Comparison of ENCODE assay signal across 24 mouse cellular contexts in genomic region chr19:8852236-8852928, GRCm38 (mm10). TPM values are rescaled to one million over a fixed set of nuclear protein-coding genes. Genes with fewer than 3 reads are reported as not detected.
DNase-seq lines count a peak whose midpoint lies in the region; ATAC-seq and TF ChIP-seq lines count a peak whose summit lies in the region.
"Had no signal": no experiment of that assay in that cellular context is flagged by ENCODE, and none has a peak within 500 bp of the region (broad histone marks: within the 10 kb centered on the region; RNA-seq: fewer than 3 reads in every experiment).

No protein-coding gene starts in this region.

- H3K27me3 ChIP-seq in heart, embryonic 11.5 days (ENCODE audit: control insufficient read depth, insufficient read depth, low read length), result no peaks in the 10 kb centered on the region
- H3K27me3 ChIP-seq in ES-Bruce4 (ENCODE audit: control insufficient read depth, insufficient read depth, low read length, poor library complexity, severe bottlenecking), result no peaks in the 10 kb centered on the region
- H3K27me3 ChIP-seq: forebrain, embryonic 13.5 days; hindbrain, embryonic 12.5 days; liver, embryonic 13.5 days had no signal

- TF ChIP-seq EP300 in ES-Bruce4 (IDR thresholded peaks at IDR 0.05; ENCODE audit: insufficient read depth, low read depth, low read length), result no peak

- H3K4me2 ChIP-seq in heart, embryonic 11.5 days, result no peak overlapping the region
- H3K4me2 ChIP-seq: forebrain, embryonic 13.5 days; hindbrain, embryonic 12.5 days; liver, embryonic 13.5 days had no signal

- no peak overlapping the region for H3K4me3 ChIP-seq in heart, embryonic 11.5 days (ENCODE audit: low read depth, low read length)
- H3K4me3 ChIP-seq in ES-Bruce4 (ENCODE audit: low read depth, low read length), result peak overlapping the region; percentile 46
- H3K4me3 ChIP-seq: forebrain, embryonic 13.5 days; hindbrain, embryonic 12.5 days; liver, embryonic 13.5 days had no signal

- no peaks in the 10 kb centered on the region for H3K9me3 ChIP-seq in heart, embryonic 11.5 days (replicated peaks; ENCODE audit: control insufficient read depth, low read length)
- no peaks in the 10 kb centered on the region for H3K9me3 ChIP-seq in ES-Bruce4 (replicated peaks; ENCODE audit: control insufficient read depth, insufficient read depth, low read length, poor library complexity, severe bottlenecking)
- H3K9me3 ChIP-seq: forebrain, embryonic 13.5 days; hindbrain, embryonic 12.5 days; liver, embryonic 13.5 days had no signal

- no peak for TF ChIP-seq POLR2A in ES-Bruce4 (IDR thresholded peaks at IDR 0.05; ENCODE audit: insufficient read depth, low read length)

- ATAC-seq in heart, embryonic 11.5 days (replicated peaks; ENCODE audit: insufficient number of reproducible peaks, low FRiP score, low TSS enrichment), result no peak
- ATAC-seq in monocyte, adult 5-6 weeks (replicated peaks; ENCODE audit: insufficient number of reproducible peaks, low FRiP score, low TSS enrichment, poor library complexity, severe bottlenecking), result no peak
- ATAC-seq: forebrain, embryonic 13.5 days had no signal

- H3K36me3 ChIP-seq in heart, embryonic 11.5 days (ENCODE audit: control insufficient read depth, insufficient read depth, low read length), result no peaks in the 10 kb centered on the region
- H3K36me3 ChIP-seq in ES-Bruce4 (ENCODE audit: control insufficient read depth, insufficient read depth, low read length, poor library complexity, severe bottlenecking), result no peaks in the 10 kb centered on the region

- WGBS in heart, embryonic 11.5 days (ENCODE audit: insufficient replicate concordance), result 47% methylated on average over 10 of the region's 10 CpGs

- TF ChIP-seq CTCF in ES-Bruce4 (IDR thresholded peaks at IDR 0.05; ENCODE audit: low read depth, low read length), result no peak

- peak; percentile 42 for DNase-seq in adrenal gland, postnatal 14 days
- DNase-seq in adrenal gland, postnatal 4 days (ENCODE audit: low spot score in 2 of 2), result no peak
- DNase-seq in heart, postnatal 25 days (ENCODE audit: low spot score), result peak; percentile 19
- DNase-seq in gastrocnemius, postnatal 14 days, result peak; percentile 61
- DNase-seq in kidney, postnatal 14 days, result no peak
- DNase-seq: adrenal gland, postnatal 25 days; cerebellum, adult 8-10 months; embryo, embryonic 11 days; kidney, adult 9 months; layer of hippocampus, postnatal 36 days; left cerebral cortex, postnatal 4 days; liver, embryonic 13.5 days; thymus, postnatal 14 days had no signal

- H3K4me1 ChIP-seq in heart, embryonic 11.5 days (ENCODE audit: control insufficient read depth, insufficient read depth, low read length), result peaks cover 4% of the 10 kb centered on the region; the same call in 1 of the 2 replicates
- H3K4me1 ChIP-seq in ES-Bruce4 (ENCODE audit: control insufficient read depth, insufficient read depth, low read length), result peaks cover 2% of the 10 kb centered on the region
- H3K4me1 ChIP-seq: hindbrain, embryonic 12.5 days had no signal

- no peak overlapping the region for H3K27ac ChIP-seq in heart, embryonic 11.5 days (ENCODE audit: low read depth, low read length)
- no peak overlapping the region for H3K27ac ChIP-seq in ES-Bruce4 (ENCODE audit: insufficient read depth, low read length)
- H3K27ac ChIP-seq: forebrain, embryonic 13.5 days; hindbrain, embryonic 12.5 days; liver, embryonic 13.5 days; stomach, postnatal 0 days had no signal

- no peak overlapping the region for H3K9ac ChIP-seq in heart, embryonic 11.5 days (ENCODE audit: low read depth, low read length)
- H3K9ac ChIP-seq in ES-Bruce4 (ENCODE audit: low read depth, poor library complexity, severe bottlenecking), result 0 out of 2 replicates have a peak overlapping the region, but pooled peaks have one; percentile 9
- H3K9ac ChIP-seq: forebrain, embryonic 13.5 days; hindbrain, embryonic 12.5 days; liver, embryonic 13.5 days had no signal

- intact Hi-C loops in heart, postnatal 25 days (cut with DNase I), result no loop called here
- intact Hi-C loops in gastrocnemius, postnatal 14 days (cut with DNase I; ENCODE audit: low total_unique reads), result no loop called here

RNA-seq across cellular contexts. Expression of gene Lrrn4cl, which starts 1.8 kb away (rescaled TPM):
- 3.8 and 4.1 TPM in 2 replicates for total RNA-seq in adrenal gland, postnatal 14 days (2021)
- 1 to 10 TPM; 3.5 to 4.2 TPM for total RNA-seq in adrenal gland, postnatal 4 days (2021)
- 1 to 10 TPM; 3.3 to 4.9 TPM for total RNA-seq in heart, postnatal 25 days (2021)
- 0.33 and 0.44 TPM in 2 replicates for polyA plus RNA-seq in heart, embryonic 11.5 days (2014; fragmentation: Nextera tagmentation; extraction: Ambion mirVana)
- 1.3 and 2.1 TPM in 2 replicates for polyA plus RNA-seq in ES-Bruce4 (2011; ENCODE audit: insufficient read depth, insufficient read length, low read depth, missing spikeins)
- total RNA-seq in gastrocnemius, postnatal 14 days (2021), result 10 to 100 TPM in 1 of 2 experiments, 1 to 10 TPM in 1; 7.8 to 11.0 TPM
- total RNA-seq in monocyte, adult 5-6 weeks (2017), result 0.10 to 0.78 TPM (median 0.32 TPM) in 3 replicates

RNA-seq across cellular contexts. Expression of gene Gng3, which starts 13.4 kb away (rescaled TPM):
- total RNA-seq in adrenal gland, postnatal 14 days (2021), result 6.4 and 9.3 TPM in 2 replicates
- total RNA-seq in adrenal gland, postnatal 4 days (2021), result 10 to 100 TPM; 14.5 to 16.3 TPM
- not detected for total RNA-seq in heart, postnatal 25 days (2021)
- 3.5 and 4.2 TPM in 2 replicates for polyA plus RNA-seq in heart, embryonic 11.5 days (2014; fragmentation: Nextera tagmentation; extraction: Ambion mirVana)
- polyA plus RNA-seq in ES-Bruce4 (2011; ENCODE audit: insufficient read depth, insufficient read length, low read depth, missing spikeins), result 28.3 and 29.7 TPM in 2 replicates
- total RNA-seq in gastrocnemius, postnatal 14 days (2021), result not detected
- total RNA-seq in monocyte, adult 5-6 weeks (2017), result 0.39 to 0.64 TPM in 2 of 3 replicates, not detected in the other

RNA-seq across cellular contexts. Expression of gene Bscl2, which starts 15.1 kb away (rescaled TPM):
- 143 and 153 TPM in 2 replicates for total RNA-seq in adrenal gland, postnatal 14 days (2021)
- total RNA-seq in adrenal gland, postnatal 4 days (2021), result 100 to 1,000 TPM in 1 of 2 experiments, 10 to 100 TPM in 1; 91.5 to 102 TPM
- total RNA-seq in heart, postnatal 25 days (2021), result 10 to 100 TPM; 23.9 to 24.0 TPM
- 37.9 and 41.7 TPM in 2 replicates for polyA plus RNA-seq in heart, embryonic 11.5 days (2014; fragmentation: Nextera tagmentation; extraction: Ambion mirVana)
- 32.3 and 36.2 TPM in 2 replicates for polyA plus RNA-seq in ES-Bruce4 (2011; ENCODE audit: insufficient read depth, insufficient read length, low read depth, missing spikeins)
- total RNA-seq in gastrocnemius, postnatal 14 days (2021), result 10 to 100 TPM; 14.4 to 15.6 TPM
- 25.1 to 34.8 TPM (median 30.9 TPM) in 3 replicates for total RNA-seq in monocyte, adult 5-6 weeks (2017)

RNA-seq across cellular contexts. Expression of gene Ubxn1, which starts 18.9 kb away (rescaled TPM):
- total RNA-seq in adrenal gland, postnatal 14 days (2021), result 214 and 218 TPM in 2 replicates
- total RNA-seq in adrenal gland, postnatal 4 days (2021), result 100 to 1,000 TPM; 217 to 224 TPM
- 100 to 1,000 TPM; 113 to 124 TPM for total RNA-seq in heart, postnatal 25 days (2021)
- 141 and 143 TPM in 2 replicates for polyA plus RNA-seq in heart, embryonic 11.5 days (2014; fragmentation: Nextera tagmentation; extraction: Ambion mirVana)
- polyA plus RNA-seq in ES-Bruce4 (2011; ENCODE audit: insufficient read depth, insufficient read length, low read depth, missing spikeins), result 189 and 201 TPM in 2 replicates
- total RNA-seq in gastrocnemius, postnatal 14 days (2021), result 100 to 1,000 TPM; 182 to 211 TPM
- 200 to 274 TPM (median 220 TPM) in 3 replicates for total RNA-seq in monocyte, adult 5-6 weeks (2017)

RNA-seq across cellular contexts. Expression of gene AC129217.1, which starts 22.8 kb away (rescaled TPM):
- total RNA-seq in adrenal gland, postnatal 14 days (2021), result 7.5 TPM in 1 of 2 replicates, not detected in the other
- total RNA-seq in adrenal gland, postnatal 4 days (2021), result not detected
- not detected for total RNA-seq in heart, postnatal 25 days (2021)
- polyA plus RNA-seq in heart, embryonic 11.5 days (2014; fragmentation: Nextera tagmentation; extraction: Ambion mirVana), result not detected in 2 replicates
- 74.8 and 87.2 TPM in 2 replicates for polyA plus RNA-seq in ES-Bruce4 (2011; ENCODE audit: insufficient read depth, insufficient read length, low read depth, missing spikeins)
- total RNA-seq in gastrocnemius, postnatal 14 days (2021), result not detected
- 40.4 to 54.5 TPM (median 44.1 TPM) in 3 replicates for total RNA-seq in monocyte, adult 5-6 weeks (2017)
- total RNA-seq: adrenal gland, postnatal 25 days; layer of hippocampus, adult 18-20 months; layer of hippocampus, postnatal 36 days; left cerebral cortex, postnatal 4 days had no signal
- polyA plus RNA-seq: forebrain, embryonic 13.5 days; heart, embryonic 16.5 days; hindbrain, embryonic 12.5 days; intestine, embryonic 14.5 days; liver, embryonic 13.5 days; midbrain, postnatal 0 days; neural tube, embryonic 11.5 days; stomach, postnatal 0 days had no signal

Comparison
In these comparisons a context has a peak if more than half of its experiments do, and no peak if none do; other contexts are left out.
1. DNase-seq: peak in adrenal gland, postnatal 14 days (single experiment), heart, postnatal 25 days (single experiment) and gastrocnemius, postnatal 14 days (single experiment); none in adrenal gland, postnatal 4 days (0 of 2) and kidney, postnatal 14 days (single experiment).